Mouse (Mus musculus) hindbrain, embryonic 11.5 days (tissue): Measurements from ENCODE around the gene Pdk2. TPM values are rescaled to one million over a fixed set of nuclear protein-coding genes. Genes with fewer than 3 reads are reported as not detected.

Experiments
- ATAC-seq: fragments of 200-750 bp; cut with Nextera tagmentation; 2 replicates; pipeline ENCODE4 v1.8.0; 2017; ENCODE audit warnings: mild to moderate bottlenecking, moderate TSS enrichment, moderate library complexity; ENCODE audit not compliant: low FRiP score
- DNase-seq: peaks from one replicate; pipeline ENCODE4 v3.0.0-alpha.2; 2015; ENCODE audit warnings: low spot score
- H3K27ac ChIP-seq: fragments of 300-500 bp; sonication (generic); 2 replicates; pipeline ENCODE4 v1.5.1; 2014; ENCODE audit warnings: mild to moderate bottlenecking, low read depth, low read length
- H3K27me3 ChIP-seq: fragments of 300-500 bp; sonication (generic); 2 replicates; pipeline ENCODE4 v1.6.1; 2014; ENCODE audit warnings: mild to moderate bottlenecking, low read length, moderate library complexity, mixed read lengths; ENCODE audit not compliant: control insufficient read depth, insufficient read depth
- H3K36me3 ChIP-seq: fragments of 300-500 bp; sonication (generic); 2 replicates; pipeline ENCODE4 v1.6.1; 2014; ENCODE audit warnings: mild to moderate bottlenecking, low read length, moderate library complexity, mixed read lengths; ENCODE audit not compliant: control insufficient read depth, insufficient read depth
- H3K4me1 ChIP-seq: fragments of 300-500 bp; sonication (generic); replicated peaks from 2 replicates; pipeline ENCODE4 v1.6.1; 2014; ENCODE audit warnings: low read length, mixed read lengths; ENCODE audit not compliant: control insufficient read depth, insufficient read depth
- H3K4me2 ChIP-seq: fragments of 300-500 bp; sonication (generic); replicated peaks from 2 replicates; pipeline ENCODE4 v1.6.1; 2014; ENCODE audit warnings: mild to moderate bottlenecking, low read depth, low read length
- H3K4me3 ChIP-seq: fragments of 300-500 bp; sonication (generic); 2 replicates; pipeline ENCODE4 v1.5.1; 2014; ENCODE audit warnings: low read depth, low read length
- H3K9ac ChIP-seq: fragments of 300-500 bp; sonication (generic); 2 replicates; pipeline ENCODE4 v1.6.1; 2014; ENCODE audit warnings: low read depth, low read length
- H3K9me3 ChIP-seq: fragments of 300-500 bp; sonication (generic); 2 replicates; pipeline ENCODE4 v1.6.1; 2016; ENCODE audit warnings: low read length; ENCODE audit not compliant: control insufficient read depth
- WGBS: fragments of 180-500 bp; shearing (Covaris S2); extraction: QIAGEN DNeasy Blood & Tissue Kit; methylation state at CpG from one replicate; pipeline ENCODE4 v1.1.7; 2014; 5-methylcytosine and 5-hydroxymethylcytosine counted together
- polyA plus RNA-seq: library from polyadenylated mRNA; unstranded; fragments of >200 nt; fragmentation: Nextera tagmentation; extraction: Ambion mirVana; gene quantifications from 2 replicates; pipeline ENCODE4 v1.2.1, GENCODE M21; 2014

Gene Pdk2
- polyA plus RNA-seq, 1 experiment from 2014 or later = 12.5 TPM

- Histone ChIP-seq H3K9me3 (no peaks in the 10 kb centered on the region), H3K9ac (no peak overlapping the region), H3K4me1 (peaks cover 7% of the 10 kb centered on the region), H3K27ac (no peak overlapping the region), H3K4me3 (no peak overlapping the region), H3K36me3 (no peaks in the 10 kb centered on the region), H3K4me2 (no peak overlapping the region), H3K27me3 (no peaks in the 10 kb centered on the region)
- 48% methylated on average over 1 of the region's 1 CpGs for WGBS
- no peak for DNase-seq
- no peak for ATAC-seq
These were observed 56.0 kb downstream of the Pdk2 start for GRCm38 (mm10) chr11:94985140-94985539.

GRCm38 (mm10) chr11:94979462-94980179 lies 61.5 kb downstream of the Pdk2 start:
- peak overlapping the region; percentile 25; the same call in 1 of the 2 replicates for H3K4me2 ChIP-seq
- WGBS = 76% methylated on average over 11 of the region's 11 CpGs
- no peak for DNase-seq
- no peak overlapping the region for H3K4me3 ChIP-seq
- H3K27ac ChIP-seq = peak overlapping the region; percentile 4; the same call in 1 of the 2 replicates
- H3K36me3 ChIP-seq = no peaks in the 10 kb centered on the region
- H3K9me3 ChIP-seq = no peaks in the 10 kb centered on the region
- H3K9ac ChIP-seq = peak overlapping the region; percentile 54; the same call in 1 of the 2 replicates
- peak; percentile 29; the same call in 1 of the 2 replicates for ATAC-seq
- H3K4me1 ChIP-seq = no peaks in the 10 kb centered on the region; the same call in 1 of the 2 replicates
- no peaks in the 10 kb centered on the region for H3K27me3 ChIP-seq

- Histone ChIP-seq H3K4me2 (peak overlapping the region; percentile 25), H3K36me3 (no peaks in the 10 kb centered on the region), H3K4me1 (no peaks in the 10 kb centered on the region; the same call in 1 of the 2 replicates), H3K9me3 (no peaks in the 10 kb centered on the region), H3K27ac (peak overlapping the region; percentile 86), H3K9ac (peak overlapping the region; percentile 54), H3K27me3 (no peaks in the 10 kb centered on the region), H3K4me3 (peak overlapping the region; percentile 14; the same call in 1 of the 2 replicates)
- DNase-seq (peak; percentile 98), ATAC-seq (peak; percentile 92)
- 0% methylated on average over 20 of the region's 20 CpGs for WGBS
These were observed 62.2 kb downstream of the Pdk2 start for GRCm38 (mm10) chr11:94978947-94979346.

DNA sequence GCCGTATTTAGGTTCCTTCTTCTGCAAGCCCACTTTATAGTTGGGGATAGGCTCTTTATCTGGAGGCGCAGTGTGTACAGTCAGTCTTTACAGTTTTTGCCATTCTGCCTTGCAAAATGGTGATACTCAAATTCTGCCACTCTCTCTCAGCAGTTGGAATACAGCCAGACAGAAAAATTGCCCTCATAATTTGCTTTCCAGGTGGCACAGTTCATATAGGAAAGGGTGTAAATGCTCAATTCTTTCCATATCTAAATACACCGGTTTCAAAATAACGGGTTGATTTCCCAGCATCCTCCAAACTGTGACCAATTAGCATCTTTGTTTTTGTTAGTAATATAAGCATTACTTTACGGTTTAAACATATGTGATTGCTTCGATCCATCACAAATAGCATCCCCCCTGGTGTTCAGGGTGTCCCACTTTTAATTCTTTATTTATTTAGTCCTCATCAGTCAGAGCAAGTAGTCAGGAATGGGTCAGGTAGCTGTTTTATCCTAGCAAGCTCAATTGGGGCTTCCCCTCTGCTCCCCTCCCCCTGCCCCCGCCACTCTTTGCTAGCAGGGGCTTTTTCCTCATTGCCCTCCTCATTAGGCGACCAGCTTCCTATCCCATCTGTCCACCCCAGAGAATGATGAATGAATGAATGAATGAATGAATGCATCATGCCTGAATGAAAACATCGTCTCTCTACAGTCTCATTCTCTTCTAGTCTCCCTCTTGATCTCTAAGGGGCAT lies 62.8 kb downstream of the Pdk2 start:
- H3K36me3 ChIP-seq = no peaks in the 10 kb centered on the region
- no peaks in the 10 kb centered on the region for H3K27me3 ChIP-seq
- no peaks in the 10 kb centered on the region; the same call in 1 of the 2 replicates for H3K4me1 ChIP-seq
- ATAC-seq (peak; percentile 79), DNase-seq (no peak)
- peak overlapping the region; percentile 86 for H3K27ac ChIP-seq
- 50% methylated on average over 9 of the region's 9 CpGs for whole genome bisulfite sequencing
- no peaks in the 10 kb centered on the region for H3K9me3 ChIP-seq
- peak overlapping the region; percentile 54 for H3K9ac ChIP-seq
- peak overlapping the region; percentile 14; the same call in 1 of the 2 replicates for H3K4me3 ChIP-seq
- peak overlapping the region; percentile 25 for H3K4me2 ChIP-seq

Other genes starting within 250 kb of the Pdk2 start
- 122 and 135 TPM in 2 replicates for gene Col1a1, start 105.1 kb downstream of the Pdk2 start, polyA plus RNA-seq
- not detected in 2 replicates for gene Hils1, start 73.8 kb downstream of the Pdk2 start, polyA plus RNA-seq
- gene Sgca, start 65.0 kb downstream of the Pdk2 start, polyA plus RNA-seq = 0.11 and 0.29 TPM in 2 replicates
- 12.4 and 16.2 TPM in 2 replicates for gene Ppp1r9b, start 50.3 kb downstream of the Pdk2 start, polyA plus RNA-seq
- gene Samd14, start 31.5 kb downstream of the Pdk2 start, polyA plus RNA-seq = 46.1 and 47.6 TPM in 2 replicates
- 4.2 and 4.4 TPM in 2 replicates for gene Itga3, start 35.4 kb upstream of the Pdk2 start, polyA plus RNA-seq
- 1.7 TPM in 2 replicates for gene Dlx3, start 78.8 kb upstream of the Pdk2 start, polyA plus RNA-seq
- 0.13 TPM in 1 of 2 replicates, not detected in the other for gene Dlx4, start 104.9 kb upstream of the Pdk2 start, polyA plus RNA-seq
- 0.22 TPM in 1 of 2 replicates, not detected in the other for gene Tac4, start 220.2 kb upstream of the Pdk2 start, polyA plus RNA-seq